Mouse (Mus musculus) Patski (cell line): ENCODE data around the gene Cyth1. TPM values are rescaled to one million over a fixed set of nuclear protein-coding genes. Genes with fewer than 3 reads are reported as not detected.

Experiments
- ATAC-seq: fragments of 100-300 bp; one replicate; pipeline ENCODE4 v1.8.0; 2021
- CTCF ChIA-PET: fragments of 350-600 bp; sonication (Branson Sonifier 250); formaldehyde crosslinking; loops from one replicate; lab custom pipeline; 2022; ENCODE audit warnings: inconsistent platforms; lab: Charles Lee
- POLR2A ChIA-PET: fragments of 350-600 bp; sonication (Branson Sonifier 250); formaldehyde crosslinking; loops from one replicate; lab custom pipeline; 2022; ENCODE audit warnings: antibody characterized with exemption, inconsistent platforms; lab: Charles Lee
- DNase-seq: peaks from one replicate; pipeline ENCODE4 v3.0.0-alpha.2; 2011; ENCODE audit warnings: low read depth, low spot score
- H3K27me3 ChIP-seq: fragments of 371-371 bp; one replicate; pipeline ENCODE4 v1.5.1; 2021
- CTCF ChIP-seq: fragments of 100-300 bp; IDR thresholded peaks from one replicate; pipeline ENCODE4 v1.5.1; 2021
- in situ Hi-C: fragments of 300-500 bp; cut with MboI; formaldehyde crosslinking; loops from 3 replicates; pipeline ENCODE4 v1.11.1; 2018; ENCODE audit warnings: low pct_unique_long_range_greater_than_20kb, mixed read lengths
- polyA plus RNA-seq: library from polyadenylated mRNA; unstranded; gene quantifications from one replicate; pipeline ENCODE4 v1.2.3, GENCODE M21; 2021

Gene Cyth1
- polyA plus RNA-seq, 1 experiment from 2014 or later = 30.8 TPM

DNA sequence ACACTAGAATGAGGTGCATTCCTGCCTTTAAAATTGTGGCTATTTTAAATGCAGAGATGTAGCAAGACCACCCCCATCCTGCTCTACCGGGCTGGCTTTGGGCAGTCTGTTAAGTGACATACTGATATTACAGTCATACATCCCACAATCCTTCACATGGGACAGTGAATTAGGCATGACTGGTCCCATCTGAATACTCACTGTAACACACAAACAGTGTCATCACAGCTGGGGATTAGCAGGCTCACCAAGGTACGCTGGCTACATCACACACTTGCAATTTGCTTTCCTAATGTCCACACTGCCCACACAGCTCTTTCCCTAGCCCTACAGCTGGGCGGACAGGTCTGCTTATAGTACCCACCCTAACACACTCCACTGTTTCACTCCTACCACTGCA lies 31.8 kb upstream of the Cyth1 start:
- POLR2A ChIA-PET = interaction anchor here (1.5 kb wide), 1 partner anchor 9 kb away, joined by 6 read pairs; no protein-coding TSS in a partner anchor
- no peak for TF ChIP-seq CTCF
- in situ Hi-C loops = no loop called here
- no peaks in the 10 kb centered on the region for H3K27me3 ChIP-seq
- DNase-seq (no peak), ATAC-seq (no peak)
- CTCF ChIA-PET = interaction anchor here (1.2 to 2.3 kb wide), 2 partner anchors 10 to 18 kb away, joined by 3 to 8 read pairs; partner anchors contain the start of gene Usp36

GRCm38 (mm10) chr11:118276328-118276727 lies 27.9 kb upstream of the Cyth1 start:
- in situ Hi-C loops = no loop called here
- ChIA-PET POLR2A (no interaction called here), CTCF (no interaction called here)
- no peak for TF ChIP-seq CTCF
- ATAC-seq (no peak), DNase-seq (no peak)
- H3K27me3 ChIP-seq = no peaks in the 10 kb centered on the region

DNA sequence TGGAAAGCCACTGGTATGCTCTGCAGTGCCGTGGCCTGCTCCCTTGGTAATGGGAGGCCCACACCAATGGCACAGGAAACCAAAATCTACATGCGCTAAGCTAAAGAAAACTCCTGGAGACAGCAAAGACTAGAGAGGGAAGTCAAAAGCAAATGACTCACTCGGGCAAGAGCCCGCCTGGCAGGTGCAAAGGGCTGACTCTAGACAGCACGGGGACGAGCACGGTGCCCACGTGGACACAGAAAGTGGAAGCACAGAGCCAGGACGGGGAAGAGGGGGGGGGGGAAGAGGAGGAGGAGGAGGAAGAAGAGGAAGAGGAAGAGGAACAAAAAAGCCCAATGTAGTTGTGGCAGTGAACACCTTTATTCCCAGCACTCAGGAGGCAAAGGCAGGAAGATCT lies 26.7 kb upstream of the Cyth1 start:
- no peak for TF ChIP-seq CTCF
- DNase-seq (no peak), ATAC-seq (no peak)
- in situ Hi-C loops = no loop called here
- ChIA-PET POLR2A (no interaction called here), CTCF (no interaction called here)
- H3K27me3 ChIP-seq = no peaks in the 10 kb centered on the region

DNA sequence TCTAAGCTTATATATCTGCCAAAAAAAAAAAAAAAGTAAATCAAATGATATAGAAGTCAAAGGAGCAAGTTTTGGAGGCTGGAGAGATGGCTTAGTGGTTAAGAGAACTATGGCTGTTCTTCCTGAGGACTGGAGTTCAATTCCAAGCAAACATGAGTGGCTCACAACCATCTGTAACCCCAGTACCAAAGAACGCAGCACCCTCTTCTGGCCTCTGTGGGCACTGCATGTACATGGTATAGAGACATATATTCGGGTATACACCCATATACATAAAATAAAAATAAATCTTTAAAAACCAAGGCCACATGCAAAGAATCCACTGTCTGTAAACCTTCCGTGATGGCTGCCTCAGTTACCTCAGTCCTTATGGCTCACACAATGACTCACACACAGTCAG lies 21.4 kb upstream of the Cyth1 start:
- in situ Hi-C loops = no loop called here
- ChIA-PET CTCF (interaction anchor here (0.7 to 0.9 kb wide), 3 partner anchors 9 to 48 kb away, joined by 3 to 4 read pairs (median 3); no protein-coding TSS in a partner anchor), POLR2A (no interaction called here)
- H3K27me3 ChIP-seq = no peaks in the 10 kb centered on the region
- TF ChIP-seq CTCF = no peak
- ATAC-seq (no peak), DNase-seq (no peak)

DNA sequence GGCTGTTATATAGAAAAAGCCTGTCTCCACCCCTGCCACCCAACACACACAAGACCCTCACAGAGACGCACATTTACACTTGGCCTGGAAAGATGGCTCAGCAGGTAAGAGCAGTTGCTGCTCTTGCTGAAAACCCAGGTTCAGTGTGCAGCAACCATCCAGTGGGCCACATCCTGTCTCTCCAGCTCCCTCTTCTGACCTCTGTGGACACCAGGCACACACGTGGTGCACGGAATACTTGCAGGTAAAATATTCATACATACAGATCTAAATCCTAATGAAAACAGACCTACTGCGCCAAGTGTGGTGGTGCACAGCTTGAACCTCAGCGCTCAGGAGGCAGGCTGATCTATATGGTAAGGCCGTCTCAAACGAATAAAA lies 18.3 kb upstream of the Cyth1 start:
- TF ChIP-seq CTCF = no peak
- ATAC-seq = no peak
- DNase-seq = no peak
- POLR2A ChIA-PET = no interaction called here
- CTCF ChIA-PET = no interaction called here
- in situ Hi-C loops = no loop called here
- no peaks in the 10 kb centered on the region for H3K27me3 ChIP-seq

DNA sequence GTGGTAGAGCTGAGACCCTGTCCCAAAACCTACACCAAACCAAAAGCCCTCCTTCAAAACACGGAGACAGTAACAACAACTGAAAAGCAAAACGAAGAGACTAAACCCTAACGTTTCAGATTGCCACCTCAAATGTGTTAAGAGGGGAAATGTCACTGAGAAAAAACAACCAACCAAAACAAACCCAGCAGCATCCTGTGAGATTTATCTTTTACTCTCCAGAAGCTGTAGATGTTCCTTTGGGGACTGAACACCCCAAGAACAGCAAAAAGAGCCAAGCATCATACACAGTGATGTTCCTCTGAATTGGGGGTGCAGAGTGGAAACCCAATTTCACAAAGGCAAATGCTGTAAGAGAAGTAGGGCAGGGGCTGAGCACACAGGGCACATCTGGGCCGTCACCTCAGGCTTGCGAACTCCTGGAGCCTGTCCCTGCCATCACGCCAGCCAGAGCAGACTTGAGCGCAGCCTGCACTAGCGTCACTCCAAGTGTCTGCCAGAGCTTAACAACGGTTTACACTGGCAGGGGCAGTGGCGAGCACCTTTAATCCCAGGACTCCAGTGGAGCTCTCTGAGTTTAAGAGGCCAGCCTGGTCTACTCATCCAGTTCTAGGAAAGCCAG lies 17.8 kb upstream of the Cyth1 start:
- in situ Hi-C loops = no loop called here
- ATAC-seq (no peak), DNase-seq (no peak)
- ChIA-PET CTCF (interaction anchor here (0.8 kb wide), 1 partner anchor 11 kb away, joined by 3 read pairs; no protein-coding TSS in a partner anchor), POLR2A (no interaction called here)
- H3K27me3 ChIP-seq = no peaks in the 10 kb centered on the region
- TF ChIP-seq CTCF = no peak

- CTCF ChIA-PET = interaction anchor here (0.8 kb wide), 1 partner anchor 11 kb away, joined by 3 read pairs; no protein-coding TSS in a partner anchor
- no peak for ATAC-seq
- in situ Hi-C loops = no loop called here
- TF ChIP-seq CTCF = no peak
- DNase-seq = no peak
- POLR2A ChIA-PET = no interaction called here
- no peaks in the 10 kb centered on the region for H3K27me3 ChIP-seq
Observed at GRCm38 (mm10) chr11:118265621-118266020, 17.2 kb upstream of the Cyth1 start.

GRCm38 (mm10) chr11:118263146-118263545 lies 14.8 kb upstream of the Cyth1 start:
- POLR2A ChIA-PET = no interaction called here
- ATAC-seq (no peak), DNase-seq (no peak)
- in situ Hi-C loops = no loop called here
- H3K27me3 ChIP-seq = no peaks in the 10 kb centered on the region
- TF ChIP-seq CTCF = no peak
- CTCF ChIA-PET = no interaction called here

DNA sequence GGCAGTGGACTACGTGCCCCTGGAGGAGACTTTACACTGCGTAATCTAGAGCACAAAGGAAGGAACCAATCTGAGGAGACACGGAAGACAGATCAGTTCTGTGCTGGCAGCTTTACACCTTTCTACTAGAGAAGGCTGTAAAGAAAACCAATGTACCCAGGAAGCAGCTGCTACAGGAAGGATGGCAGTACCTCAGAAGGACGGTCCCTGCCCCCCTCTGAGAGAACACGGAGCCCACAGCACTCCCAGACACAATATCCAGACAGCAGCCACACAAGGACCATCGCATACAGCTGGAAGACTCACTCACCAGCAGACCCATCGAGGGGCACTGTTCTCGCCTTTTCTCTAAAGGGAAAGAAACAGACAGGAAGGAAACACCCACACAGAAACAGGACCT lies 11.7 kb upstream of the Cyth1 start:
- DNase-seq (no peak), ATAC-seq (no peak)
- in situ Hi-C loops = no loop called here
- POLR2A ChIA-PET = no interaction called here
- no peak for TF ChIP-seq CTCF
- no peaks in the 10 kb centered on the region for H3K27me3 ChIP-seq
- CTCF ChIA-PET = no interaction called here

DNA sequence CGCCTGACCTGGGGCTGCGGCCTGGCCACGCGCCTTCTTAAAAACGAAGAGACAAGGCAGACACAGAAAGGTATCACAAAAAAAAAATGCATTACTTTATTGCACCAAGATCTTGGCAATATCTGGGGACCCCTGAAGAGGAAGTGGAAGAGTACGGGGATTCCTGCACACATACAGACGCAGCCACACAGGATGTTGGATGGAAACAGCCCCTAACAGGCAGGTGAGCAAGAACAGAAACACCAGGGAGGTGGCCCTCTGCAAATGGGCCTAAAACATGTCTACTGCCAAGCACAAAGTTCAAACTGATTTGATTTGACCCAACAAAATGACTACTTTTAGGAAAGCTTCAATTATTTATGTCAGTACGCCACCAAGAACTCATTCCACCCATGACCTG lies 11.2 kb upstream of the Cyth1 start:
- ChIA-PET CTCF (no interaction called here), POLR2A (no interaction called here)
- no peak for DNase-seq
- no peak for ATAC-seq
- in situ Hi-C loops = no loop called here
- TF ChIP-seq CTCF = no peak
- no peaks in the 10 kb centered on the region for H3K27me3 ChIP-seq

GRCm38 (mm10) chr11:118256371-118256770 lies 8.0 kb upstream of the Cyth1 start:
- no peaks in the 10 kb centered on the region for H3K27me3 ChIP-seq
- no peak for ATAC-seq
- DNase-seq = no peak
- in situ Hi-C loops = no loop called here
- CTCF ChIA-PET = no interaction called here
- POLR2A ChIA-PET = no interaction called here
- TF ChIP-seq CTCF = no peak
